Mouse (Mus musculus) duodenum, adult 2 months (tissue): ENCODE measurements around the gene Tas2r139. TPM values are rescaled to one million over a fixed set of nuclear protein-coding genes. Genes with fewer than 3 reads are reported as not detected.

Experiments used
- polyA plus RNA-seq: library from polyadenylated mRNA; depleted of rRNA; stranded (reverse); fragments of >200 nt; gene quantifications from 2 replicates; pipeline ENCODE4 v1.2.3, GENCODE M21; 2012; ENCODE audit warnings: low replicate concordance; rRNA removed

Gene Tas2r139
- polyA plus RNA-seq: not detected in 2 replicates

DNA sequence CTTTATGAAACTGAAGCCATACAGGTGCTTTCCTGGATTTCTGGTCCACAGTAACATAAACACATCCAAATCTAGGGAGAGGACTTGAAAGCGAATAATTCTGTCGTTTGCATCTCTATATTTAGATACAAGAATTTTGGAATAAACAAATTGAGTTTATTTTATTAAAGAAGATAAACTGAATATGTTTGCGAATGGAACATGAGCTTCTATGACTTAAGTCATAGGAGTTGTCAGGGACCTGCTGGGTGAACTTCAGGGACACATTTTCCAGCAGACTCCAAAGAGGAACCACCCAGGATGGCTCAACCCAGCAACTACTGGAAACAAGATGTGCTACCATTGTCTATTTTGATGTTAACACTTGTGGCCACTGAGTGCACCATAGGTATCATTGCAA lies at the start of gene Tas2r139:
TSS of gene Tas2r139 (plus strand) at position 301 of the 400 bp plus-strand sequence.

Other genes starting within 250 kb of the Tas2r139 start
- not detected in 2 replicates for gene Sval1, start 189.3 kb upstream of the Tas2r139 start, polyA plus RNA-seq
- gene Sval3, start 172.8 kb upstream of the Tas2r139 start, polyA plus RNA-seq: not detected in 2 replicates
- gene Sva, start 102.5 kb upstream of the Tas2r139 start, polyA plus RNA-seq: not detected in 2 replicates
- gene Tas2r144, start 74.4 kb downstream of the Tas2r139 start, polyA plus RNA-seq: not detected in 2 replicates
- gene Gstk1, start 105.0 kb downstream of the Tas2r139 start, polyA plus RNA-seq: 35.3 and 42.7 TPM in 2 replicates
- 28.7 and 43.7 TPM in 2 replicates for gene Tmem139, start 121.0 kb downstream of the Tas2r139 start, polyA plus RNA-seq
- gene Casp2, start 124.0 kb downstream of the Tas2r139 start, polyA plus RNA-seq: 9.4 and 17.3 TPM in 2 replicates
- 0.15 and 0.54 TPM in 2 replicates for gene Clcn1, start 145.7 kb downstream of the Tas2r139 start, polyA plus RNA-seq
- gene Fam131b, start 183.7 kb downstream of the Tas2r139 start, polyA plus RNA-seq: 0.08 and 0.09 TPM in 2 replicates
- gene Zyx, start 208.7 kb downstream of the Tas2r139 start, polyA plus RNA-seq: 165 and 301 TPM in 2 replicates
- 30.8 and 60.3 TPM in 2 replicates for gene Epha1, start 232.3 kb downstream of the Tas2r139 start, polyA plus RNA-seq